Mouse (Mus musculus) midbrain, embryonic 11.5 days (tissue): ENCODE measurements around the gene Krt77. TPM values are rescaled to one million over a fixed set of nuclear protein-coding genes. Genes with fewer than 3 reads are reported as not detected.

ENCODE experiments used
- microRNA-seq: library from miRNA; unstranded; fragments of <30 nt; microRNA quantifications from one replicate; pipeline ENCODE4, GENCODE M21; 2017
- polyA plus RNA-seq: library from polyadenylated mRNA; unstranded; fragments of >200 nt; fragmentation: Nextera tagmentation; extraction: Ambion mirVana; gene quantifications from 2 replicates; pipeline ENCODE4 v1.2.1, GENCODE M21; 2014

The Krt77 gene
- polyA plus RNA-seq, 1 experiment from 2014 or later = not detected

Small RNAs within 50 kb of the gene (microRNA-seq; reads per million reads assigned to microRNA genes)
- not detected for gene Gm44356

Other genes with a start within 250 kb of the Krt77 start
- gene Gm5414, start 241.5 kb downstream of the Krt77 start, polyA plus RNA-seq = not detected in 2 replicates
- not detected in 2 replicates for gene Gm5478, start 222.3 kb downstream of the Krt77 start, polyA plus RNA-seq
- not detected in 2 replicates for gene Krt6b, start 189.4 kb downstream of the Krt77 start, polyA plus RNA-seq
- not detected in 2 replicates for gene Krt6a, start 175.4 kb downstream of the Krt77 start, polyA plus RNA-seq
- gene Krt5, start 156.8 kb downstream of the Krt77 start, polyA plus RNA-seq = 0.34 and 0.51 TPM in 2 replicates
- gene Krt71, start 126.6 kb downstream of the Krt77 start, polyA plus RNA-seq = not detected in 2 replicates
- gene Krt72, start 83.2 kb downstream of the Krt77 start, polyA plus RNA-seq = not detected in 2 replicates
- 0.15 and 0.19 TPM in 2 replicates for gene Krt73, start 67.4 kb downstream of the Krt77 start, polyA plus RNA-seq
- gene Krt2, start 51.5 kb downstream of the Krt77 start, polyA plus RNA-seq = not detected in 2 replicates
- 1.00 and 1.4 TPM in 2 replicates for gene Krt1, start 18.9 kb downstream of the Krt77 start, polyA plus RNA-seq
- gene Krt76, start 23.2 kb upstream of the Krt77 start, polyA plus RNA-seq = not detected in 2 replicates
- gene Krt4, start 55.0 kb upstream of the Krt77 start, polyA plus RNA-seq = not detected in 2 replicates
- 0.18 and 0.25 TPM in 2 replicates for gene Krt79, start 70.6 kb upstream of the Krt77 start, polyA plus RNA-seq
- gene Krt78, start 84.6 kb upstream of the Krt77 start, polyA plus RNA-seq = not detected in 2 replicates
- gene Krt8, start 134.8 kb upstream of the Krt77 start, polyA plus RNA-seq = 9.2 and 10.2 TPM in 2 replicates
- 5.0 and 5.6 TPM in 2 replicates for gene Krt18, start 158.5 kb upstream of the Krt77 start, polyA plus RNA-seq
- 106 and 107 TPM in 2 replicates for gene Eif4b, start 204.1 kb upstream of the Krt77 start, polyA plus RNA-seq
- gene Tns2, start 230.7 kb upstream of the Krt77 start, polyA plus RNA-seq = 7.5 TPM in 2 replicates